Mouse (Mus musculus) E14TG2a.4 (cell line): ENCODE results near the gene Klf3.

ENCODE experiments used
- CTCF ChIP-seq: conservative IDR thresholded peaks from 2 replicates; pipeline ENCODE4 v1.5.1; 2014; ENCODE audit warnings: low read length
- NANOG ChIP-seq: IDR thresholded peaks from 2 replicates; pipeline ENCODE4 v1.6.1; 2014; ENCODE audit warnings: borderline replicate concordance, low read length, mixed read lengths

DNA sequence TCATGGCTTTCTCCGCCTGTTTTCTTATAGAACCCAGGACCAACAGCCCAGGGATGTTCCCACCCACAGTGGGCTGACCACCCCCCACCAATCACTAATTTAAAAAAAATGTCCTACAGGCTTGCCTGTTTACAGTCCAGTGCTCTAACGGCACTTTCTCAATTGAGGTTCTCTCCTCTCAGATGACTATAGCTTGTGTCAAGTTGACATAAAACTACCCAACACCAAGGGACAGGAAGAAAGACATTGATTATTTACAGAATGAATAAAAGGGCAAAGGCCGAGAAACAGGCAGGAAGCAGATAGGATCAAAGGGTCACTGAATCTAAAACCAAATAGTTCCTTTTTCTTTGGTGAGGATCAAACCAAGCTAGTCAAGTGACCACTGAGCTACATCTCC is 76.1 kb downstream of the Klf3 start:
- TF ChIP-seq CTCF, result no peak
- no peak for TF ChIP-seq NANOG
